36 mouse cellular contexts compared by ENCODE assay signal in the genomic region with DNA sequence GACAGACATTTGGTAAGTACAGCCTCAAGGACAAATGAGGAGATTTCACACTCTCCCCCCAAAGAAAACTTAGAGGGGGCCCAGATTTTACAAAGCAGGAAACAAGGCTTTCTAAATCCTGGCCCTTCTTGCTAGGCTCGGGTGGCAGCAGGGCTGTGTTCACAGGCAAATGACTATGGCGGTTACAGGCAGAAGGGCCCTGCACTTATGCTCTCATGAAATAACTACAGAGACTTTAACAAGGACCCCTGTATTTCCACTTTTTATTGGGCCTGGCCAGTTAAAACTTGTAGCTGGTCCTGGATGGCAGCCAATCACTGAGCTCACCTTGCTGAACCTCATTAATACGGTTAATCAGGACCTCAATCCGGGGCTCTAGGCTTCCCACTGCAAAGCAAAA. TPM values are rescaled to one million over a fixed set of nuclear protein-coding genes. Genes with fewer than 3 reads are reported as not detected.
"Had no signal": no experiment of that assay in that cellular context is flagged by ENCODE, and none has a peak within 500 bp of the region (broad histone marks: within the 10 kb centered on the region; RNA-seq: fewer than 3 reads in every experiment).

No protein-coding gene starts in this region.

- ATAC-seq: hindbrain, embryonic 16.5 days; inflammation-experienced regulatory T-cells, adult 6 months; intestine, embryonic 15.5 days; intestine, postnatal 0 days had no signal

- DNase-seq: gastrocnemius, postnatal 14 days; gastrocnemius, postnatal 36 days; heart, adult 11 months; heart, adult 2 months; heart, postnatal 10 days; heart, postnatal 4 days; kidney, adult 18-20 months; kidney, adult 8-10 months; kidney, postnatal 10 days; kidney, postnatal 25 days; kidney, postnatal 4 days; liver; liver, embryonic 13.5 days had no signal

- H3K4me2 ChIP-seq: heart, embryonic 12.5 days; hindbrain, embryonic 12.5 days; hindbrain, embryonic 14.5 days; intestine, embryonic 15.5 days; liver, embryonic 11.5 days; liver, embryonic 13.5 days; liver, embryonic 15.5 days had no signal

- H3K27me3 ChIP-seq: heart, embryonic 12.5 days; hindbrain, embryonic 12.5 days; intestine, embryonic 15.5 days; liver, embryonic 13.5 days; liver, embryonic 15.5 days had no signal

- H3K4me1 ChIP-seq: heart, embryonic 10.5 days; heart, embryonic 12.5 days; hindbrain, embryonic 10.5 days; hindbrain, embryonic 12.5 days; intestine, embryonic 15.5 days; liver, embryonic 13.5 days; liver, embryonic 15.5 days had no signal

- H3K4me3 ChIP-seq: heart, adult 2 months; heart, embryonic 10.5 days; heart, embryonic 12.5 days; hindbrain, embryonic 10.5 days; hindbrain, embryonic 12.5 days; intestine, embryonic 15.5 days; layer of hippocampus, adult 2 months; left cerebral cortex, adult 2 months; liver, embryonic 13.5 days; liver, embryonic 15.5 days had no signal

- H3K36me3 ChIP-seq: heart, embryonic 10.5 days; heart, embryonic 12.5 days; hindbrain, embryonic 10.5 days; hindbrain, embryonic 12.5 days; intestine, embryonic 15.5 days; liver, embryonic 13.5 days; liver, embryonic 15.5 days had no signal

- H3K27ac ChIP-seq: heart, adult 2 months; heart, embryonic 10.5 days; hindbrain, embryonic 10.5 days; hindbrain, embryonic 12.5 days; hindbrain, embryonic 14.5 days; intestine, embryonic 15.5 days; layer of hippocampus, adult 2 months; left cerebral cortex, adult 2 months; liver, embryonic 13.5 days; liver, embryonic 15.5 days had no signal

- H3K9me3 ChIP-seq: heart, embryonic 10.5 days; heart, embryonic 12.5 days; hindbrain, embryonic 10.5 days; hindbrain, embryonic 12.5 days; intestine, embryonic 15.5 days; liver, embryonic 13.5 days; liver, embryonic 15.5 days had no signal

- H3K9ac ChIP-seq: heart, embryonic 12.5 days; hindbrain, embryonic 12.5 days; hindbrain, embryonic 14.5 days; intestine, embryonic 15.5 days; liver, embryonic 13.5 days; liver, embryonic 15.5 days had no signal

RNA-seq across cellular contexts. Expression of gene Syce1, which starts 7.1 kb away (rescaled TPM):
- total RNA-seq: gastrocnemius, adult 18-20 months; gastrocnemius, adult 8-10 months; gastrocnemius, postnatal 14 days; gastrocnemius, postnatal 36 days; heart, adult 2 months; heart, postnatal 10 days; heart, postnatal 25 days; layer of hippocampus, adult 2 months; layer of hippocampus, postnatal 10 days; layer of hippocampus, postnatal 25 days had no signal
- polyA plus RNA-seq: heart, embryonic 14.5 days; inflammation-experienced regulatory T-cells, adult 6 months; liver, embryonic 11.5 days had no signal

RNA-seq across cellular contexts. Expression of gene Cyp2e1, which starts 17.0 kb away (rescaled TPM):
- total RNA-seq: layer of hippocampus, adult 2 months; layer of hippocampus, postnatal 10 days; layer of hippocampus, postnatal 25 days; left cerebral cortex, adult 2 months; left cerebral cortex, postnatal 14 days; left cerebral cortex, postnatal 36 days had no signal
- polyA plus RNA-seq: heart, embryonic 10.5 days; heart, embryonic 12.5 days; heart, embryonic 14.5 days; heart, embryonic 16.5 days; hindbrain, embryonic 10.5 days; hindbrain, embryonic 12.5 days; hindbrain, embryonic 14.5 days; hindbrain, embryonic 16.5 days; inflammation-experienced regulatory T-cells, adult 6 months; intestine, embryonic 15.5 days; intestine, postnatal 0 days; limb, embryonic 11.5 days; liver, embryonic 11.5 days had no signal

RNA-seq across cellular contexts. Expression of gene Zfp941, which starts 41.4 kb away (rescaled TPM):
- total RNA-seq: gastrocnemius, adult 18-20 months; gastrocnemius, postnatal 14 days; heart, postnatal 25 days had no signal

RNA-seq across cellular contexts. Expression of gene Urah, which starts 54.3 kb away (rescaled TPM):
- total RNA-seq: gastrocnemius, adult 18-20 months; gastrocnemius, adult 8-10 months; gastrocnemius, postnatal 14 days; gastrocnemius, postnatal 36 days; heart, postnatal 10 days; heart, postnatal 4 days had no signal
- polyA plus RNA-seq: heart, embryonic 14.5 days; hindbrain, embryonic 12.5 days; hindbrain, embryonic 16.5 days; inflammation-experienced regulatory T-cells, adult 6 months had no signal
